Mouse (Mus musculus): Measurements from ENCODE around the gene Slc30a9. TPM values are rescaled to one million over a fixed set of nuclear protein-coding genes. Genes with fewer than 3 reads are reported as not detected.

The Slc30a9 gene
- polyA plus RNA-seq, 1 experiment, result 14.2 TPM

GRCm38 (mm10) chr5:67269309-67269708 lies 37.4 kb upstream of the Slc30a9 start:
- DNase-seq (ENCODE audit: low read depth in 1 of 2, low spot score in 2 of 2), result no peak
- WGBS, result 94% methylated on average over 8 of the region's 8 CpGs
- peaks cover 25% of the 10 kb centered on the region for H3K36me3 ChIP-seq (ENCODE audit: control insufficient read depth, insufficient read depth, low read length)

GRCm38 (mm10) chr5:67279407-67279806 lies 27.3 kb upstream of the Slc30a9 start:
- WGBS, result 97% methylated on average over 9 of the region's 9 CpGs
- DNase-seq (ENCODE audit: low read depth in 1 of 2, low spot score in 2 of 2), result no peak
- no peaks in the 10 kb centered on the region for H3K4me1 ChIP-seq (ENCODE audit: control insufficient read depth, insufficient read depth, insufficient read length)
- H3K27ac ChIP-seq (ENCODE audit: insufficient read depth, low read length), result no peak overlapping the region
- H3K4me3 ChIP-seq (ENCODE audit: extremely low read depth, insufficient read depth, insufficient read length), result no peak overlapping the region
- peaks cover 3% of the 10 kb centered on the region; the same call in 1 of the 2 replicates for H3K36me3 ChIP-seq (ENCODE audit: control insufficient read depth, insufficient read depth, low read length)
- no peak for TF ChIP-seq POLR2A (IDR thresholded peaks at IDR 0.05; ENCODE audit: low read depth, low read length)
- no peak for TF ChIP-seq CTCF (IDR thresholded peaks at IDR 0.05; ENCODE audit: extremely low read depth, insufficient read depth, insufficient read length, insufficient replicate concordance)
- no peaks in the 10 kb centered on the region for H3K27me3 ChIP-seq (ENCODE audit: control insufficient read depth, insufficient read depth, low read length)

More at GRCm38 (mm10) chr5:67269309-67269708, 37.4 kb upstream of the Slc30a9 start:
- Histone ChIP-seq H3K4me3 (ENCODE audit: extremely low read depth, insufficient read depth, insufficient read length) (no peak overlapping the region), H3K4me1 (ENCODE audit: control insufficient read depth, insufficient read depth, insufficient read length) (no peaks in the 10 kb centered on the region), H3K27me3 (ENCODE audit: control insufficient read depth, insufficient read depth, low read length) (no peaks in the 10 kb centered on the region), H3K27ac (ENCODE audit: insufficient read depth, low read length) (no peak overlapping the region)
- TF ChIP-seq CTCF (IDR thresholded peaks at IDR 0.05; ENCODE audit: extremely low read depth, insufficient read depth, insufficient read length, insufficient replicate concordance) (no peak), POLR2A (IDR thresholded peaks at IDR 0.05; ENCODE audit: low read depth, low read length) (no peak)

- H3K4me1 ChIP-seq (ENCODE audit: control insufficient read depth, insufficient read depth, insufficient read length), result no peaks in the 10 kb centered on the region
- H3K27me3 ChIP-seq (ENCODE audit: control insufficient read depth, insufficient read depth, low read length), result no peaks in the 10 kb centered on the region
- DNase-seq (ENCODE audit: low read depth in 1 of 2, low spot score in 2 of 2), result no peak
- H3K36me3 ChIP-seq (ENCODE audit: control insufficient read depth, insufficient read depth, low read length), result peaks cover 6% of the 10 kb centered on the region; the same call in 1 of the 2 replicates
- 90% methylated on average over 4 of the region's 4 CpGs for WGBS
- H3K27ac ChIP-seq (ENCODE audit: insufficient read depth, low read length), result no peak overlapping the region
- H3K4me3 ChIP-seq (ENCODE audit: extremely low read depth, insufficient read depth, insufficient read length), result no peak overlapping the region
- no peak for TF ChIP-seq POLR2A (IDR thresholded peaks at IDR 0.05; ENCODE audit: low read depth, low read length)
- no peak for TF ChIP-seq CTCF (IDR thresholded peaks at IDR 0.05; ENCODE audit: extremely low read depth, insufficient read depth, insufficient read length, insufficient replicate concordance)
Measured at GRCm38 (mm10) chr5:67279840-67280239, 26.9 kb upstream of the Slc30a9 start.

- 92% methylated on average over 4 of the region's 4 CpGs for WGBS
- no peak overlapping the region for H3K4me3 ChIP-seq (ENCODE audit: extremely low read depth, insufficient read depth, insufficient read length)
- peaks cover 10% of the 10 kb centered on the region; the same call in 1 of the 2 replicates for H3K36me3 ChIP-seq (ENCODE audit: control insufficient read depth, insufficient read depth, low read length)
Measured at GRCm38 (mm10) chr5:67280400-67280799, 26.4 kb upstream of the Slc30a9 start.

GRCm38 (mm10) chr5:67295029-67295428 lies 11.7 kb upstream of the Slc30a9 start:
- Histone ChIP-seq H3K27ac (ENCODE audit: insufficient read depth, low read length) (no peak overlapping the region), H3K27me3 (ENCODE audit: control insufficient read depth, insufficient read depth, low read length) (no peaks in the 10 kb centered on the region), H3K36me3 (ENCODE audit: control insufficient read depth, insufficient read depth, low read length) (peaks cover 6% of the 10 kb centered on the region), H3K4me1 (ENCODE audit: control insufficient read depth, insufficient read depth, insufficient read length) (no peaks in the 10 kb centered on the region), H3K4me3 (ENCODE audit: extremely low read depth, insufficient read depth, insufficient read length) (no peak overlapping the region)
- no peak for DNase-seq (ENCODE audit: low read depth in 1 of 2, low spot score in 2 of 2)
- TF ChIP-seq CTCF (IDR thresholded peaks at IDR 0.05; ENCODE audit: extremely low read depth, insufficient read depth, insufficient read length, insufficient replicate concordance), result no peak
- TF ChIP-seq POLR2A (IDR thresholded peaks at IDR 0.05; ENCODE audit: low read depth, low read length), result no peak
- WGBS, result 76% methylated on average over 3 of the region's 3 CpGs

More at GRCm38 (mm10) chr5:67280400-67280799, 26.4 kb upstream of the Slc30a9 start:
- H3K4me1 ChIP-seq (ENCODE audit: control insufficient read depth, insufficient read depth, insufficient read length), result no peaks in the 10 kb centered on the region
- no peak for TF ChIP-seq CTCF (IDR thresholded peaks at IDR 0.05; ENCODE audit: extremely low read depth, insufficient read depth, insufficient read length, insufficient replicate concordance)
- no peak for TF ChIP-seq POLR2A (IDR thresholded peaks at IDR 0.05; ENCODE audit: low read depth, low read length)
- no peak overlapping the region for H3K27ac ChIP-seq (ENCODE audit: insufficient read depth, low read length)
- H3K27me3 ChIP-seq (ENCODE audit: control insufficient read depth, insufficient read depth, low read length), result no peaks in the 10 kb centered on the region
- no peak for DNase-seq (ENCODE audit: low read depth in 1 of 2, low spot score in 2 of 2)

GRCm38 (mm10) chr5:67295682-67296081 lies 11.1 kb upstream of the Slc30a9 start:
- Histone ChIP-seq H3K4me1 (ENCODE audit: control insufficient read depth, insufficient read depth, insufficient read length) (no peaks in the 10 kb centered on the region), H3K27me3 (ENCODE audit: control insufficient read depth, insufficient read depth, low read length) (no peaks in the 10 kb centered on the region), H3K4me3 (ENCODE audit: extremely low read depth, insufficient read depth, insufficient read length) (no peak overlapping the region), H3K36me3 (ENCODE audit: control insufficient read depth, insufficient read depth, low read length) (peaks cover 6% of the 10 kb centered on the region; the same call in 1 of the 2 replicates), H3K27ac (ENCODE audit: insufficient read depth, low read length) (no peak overlapping the region)
- DNase-seq (ENCODE audit: low read depth in 1 of 2, low spot score in 2 of 2), result no peak
- 86% methylated on average over 6 of the region's 6 CpGs for WGBS
- no peak for TF ChIP-seq CTCF (IDR thresholded peaks at IDR 0.05; ENCODE audit: extremely low read depth, insufficient read depth, insufficient read length, insufficient replicate concordance)
- no peak for TF ChIP-seq POLR2A (IDR thresholded peaks at IDR 0.05; ENCODE audit: low read depth, low read length)

GRCm38 (mm10) chr5:67296171-67296570 lies 10.6 kb upstream of the Slc30a9 start:
- Histone ChIP-seq H3K4me1 (ENCODE audit: control insufficient read depth, insufficient read depth, insufficient read length) (no peaks in the 10 kb centered on the region), H3K27ac (ENCODE audit: insufficient read depth, low read length) (no peak overlapping the region), H3K27me3 (ENCODE audit: control insufficient read depth, insufficient read depth, low read length) (no peaks in the 10 kb centered on the region), H3K4me3 (ENCODE audit: extremely low read depth, insufficient read depth, insufficient read length) (no peak overlapping the region), H3K36me3 (ENCODE audit: control insufficient read depth, insufficient read depth, low read length) (peaks cover 6% of the 10 kb centered on the region; the same call in 1 of the 2 replicates)
- TF ChIP-seq CTCF (IDR thresholded peaks at IDR 0.05; ENCODE audit: extremely low read depth, insufficient read depth, insufficient read length, insufficient replicate concordance), result no peak
- no peak for TF ChIP-seq POLR2A (IDR thresholded peaks at IDR 0.05; ENCODE audit: low read depth, low read length)
- WGBS, result 98% methylated on average over 1 of the region's 1 CpGs
- DNase-seq (ENCODE audit: low read depth in 1 of 2, low spot score in 2 of 2), result no peak
